Mouse (Mus musculus) stomach, embryonic 15.5 days (tissue): Measurements from ENCODE around the gene Sdf4. TPM values are rescaled to one million over a fixed set of nuclear protein-coding genes. Genes with fewer than 3 reads are reported as not detected.

Experiments
- ATAC-seq: fragments of 200-750 bp; cut with Nextera tagmentation; 2 replicates; pipeline ENCODE4 v1.8.0; 2017; ENCODE audit warnings: low read depth, moderate number of reproducible peaks, moderate TSS enrichment; ENCODE audit not compliant: insufficient read depth, low FRiP score
- H3K27ac ChIP-seq: fragments of 300-500 bp; sonication (generic); 2 replicates; pipeline ENCODE4 v1.5.1; 2015; ENCODE audit warnings: mild to moderate bottlenecking, inconsistent platforms
- H3K27me3 ChIP-seq: fragments of 300-500 bp; sonication (generic); replicated peaks from 2 replicates; pipeline ENCODE4 v1.6.1; 2015; ENCODE audit warnings: inconsistent platforms
- H3K36me3 ChIP-seq: fragments of 300-500 bp; sonication (generic); 2 replicates; pipeline ENCODE4 v1.6.1; 2015; ENCODE audit warnings: inconsistent platforms
- H3K4me1 ChIP-seq: fragments of 300-500 bp; sonication (generic); 2 replicates; pipeline ENCODE4 v1.6.1; 2015; ENCODE audit warnings: inconsistent platforms
- H3K4me2 ChIP-seq: fragments of 300-500 bp; sonication (generic); 2 replicates; pipeline ENCODE4 v1.6.1; 2015; ENCODE audit warnings: mild to moderate bottlenecking, inconsistent platforms
- H3K4me3 ChIP-seq: fragments of 300-500 bp; sonication (generic); replicated peaks from 2 replicates; pipeline ENCODE4 v1.5.1; 2015; ENCODE audit warnings: inconsistent platforms
- H3K9ac ChIP-seq: fragments of 300-500 bp; sonication (generic); 2 replicates; pipeline ENCODE4 v1.6.1; 2015; ENCODE audit warnings: inconsistent platforms
- H3K9me3 ChIP-seq: fragments of 300-500 bp; sonication (generic); 2 replicates; pipeline ENCODE4 v1.6.1; 2016; ENCODE audit warnings: inconsistent platforms
- WGBS: fragments of 180-500 bp; shearing (Covaris S2); methylation state at CpG from one replicate; pipeline ENCODE4 v1.1.7; 2015; 5-methylcytosine and 5-hydroxymethylcytosine counted together
- polyA plus RNA-seq: library from polyadenylated mRNA; unstranded; fragments of >200 nt; fragmentation: Nextera tagmentation; extraction: Ambion mirVana; gene quantifications from 2 replicates; pipeline ENCODE4 v1.2.1, GENCODE M21; 2015

The Sdf4 gene
- polyA plus RNA-seq, 1 experiment from 2014 or later, result 154 TPM

GRCm38 (mm10) chr4:156033476-156034119 lies 40.9 kb downstream of the Sdf4 start:
- Histone ChIP-seq H3K27ac (no peak overlapping the region), H3K27me3 (peaks cover 5% of the 10 kb centered on the region; the same call in 1 of the 2 replicates), H3K9me3 (no peaks in the 10 kb centered on the region), H3K4me2 (no peak overlapping the region), H3K4me1 (peaks cover 22% of the 10 kb centered on the region), H3K36me3 (no peaks in the 10 kb centered on the region), H3K9ac (no peak overlapping the region), H3K4me3 (no peak overlapping the region)
- WGBS, result 42% methylated on average over 6 of the region's 6 CpGs
- no peak for ATAC-seq

GRCm38 (mm10) chr4:156034301-156034700 lies 41.6 kb downstream of the Sdf4 start:
- H3K4me3 ChIP-seq, result no peak overlapping the region
- no peaks in the 10 kb centered on the region for H3K9me3 ChIP-seq
- ATAC-seq, result no peak
- H3K4me2 ChIP-seq, result no peak overlapping the region
- H3K27me3 ChIP-seq, result peaks cover 5% of the 10 kb centered on the region; the same call in 1 of the 2 replicates
- no peaks in the 10 kb centered on the region for H3K36me3 ChIP-seq
- no peak overlapping the region for H3K27ac ChIP-seq
- no peak overlapping the region for H3K9ac ChIP-seq
- peaks cover 22% of the 10 kb centered on the region for H3K4me1 ChIP-seq
- whole genome bisulfite sequencing, result 76% methylated on average over 4 of the region's 4 CpGs

GRCm38 (mm10) chr4:156034901-156035300 lies 42.2 kb downstream of the Sdf4 start:
- Histone ChIP-seq H3K27ac (no peak overlapping the region), H3K9ac (no peak overlapping the region), H3K4me1 (peaks cover 22% of the 10 kb centered on the region), H3K9me3 (no peaks in the 10 kb centered on the region), H3K4me2 (peak overlapping the region; percentile 26; the same call in 1 of the 2 replicates), H3K4me3 (no peak overlapping the region), H3K27me3 (peaks cover 5% of the 10 kb centered on the region; the same call in 1 of the 2 replicates), H3K36me3 (no peaks in the 10 kb centered on the region)
- no peak for ATAC-seq
- 19% methylated on average over 25 of the region's 25 CpGs for WGBS

GRCm38 (mm10) chr4:156044754-156045153 lies 52.1 kb downstream of the Sdf4 start:
- Histone ChIP-seq H3K36me3 (no peaks in the 10 kb centered on the region), H3K4me1 (no peaks in the 10 kb centered on the region), H3K27me3 (no peaks in the 10 kb centered on the region), H3K4me3 (no peak overlapping the region), H3K9me3 (no peaks in the 10 kb centered on the region), H3K9ac (no peak overlapping the region), H3K4me2 (no peak overlapping the region), H3K27ac (no peak overlapping the region)
- 57% methylated on average over 5 of the region's 5 CpGs for WGBS
- no peak for ATAC-seq

- Histone ChIP-seq H3K27me3 (no peaks in the 10 kb centered on the region), H3K4me2 (no peak overlapping the region), H3K9ac (no peak overlapping the region), H3K4me3 (no peak overlapping the region), H3K4me1 (0 out of 2 replicates have a peak, but pooled peaks cover under 1% of the 10 kb centered on the region), H3K9me3 (no peaks in the 10 kb centered on the region), H3K27ac (no peak overlapping the region), H3K36me3 (no peaks in the 10 kb centered on the region)
- no peak for ATAC-seq
- 60% methylated on average over 3 of the region's 3 CpGs for WGBS
Measured at GRCm38 (mm10) chr4:156049779-156050178, 57.1 kb downstream of the Sdf4 start.

GRCm38 (mm10) chr4:156050391-156050980 lies 57.8 kb downstream of the Sdf4 start:
- Histone ChIP-seq H3K4me2 (no peak overlapping the region), H3K4me1 (0 out of 2 replicates have a peak, but pooled peaks cover 7% of the 10 kb centered on the region), H3K36me3 (no peaks in the 10 kb centered on the region), H3K9ac (no peak overlapping the region), H3K4me3 (no peak overlapping the region), H3K27ac (no peak overlapping the region), H3K27me3 (no peaks in the 10 kb centered on the region), H3K9me3 (no peaks in the 10 kb centered on the region)
- WGBS, result 50% methylated on average over 6 of the region's 6 CpGs
- peak; percentile 29; the same call in 1 of the 2 replicates for ATAC-seq

GRCm38 (mm10) chr4:156053113-156053512 lies 60.4 kb downstream of the Sdf4 start:
- H3K36me3 ChIP-seq, result no peaks in the 10 kb centered on the region
- no peak overlapping the region for H3K27ac ChIP-seq
- WGBS, result 71% methylated on average over 4 of the region's 4 CpGs

GRCm38 (mm10) chr4:156054130-156054529 lies 61.5 kb downstream of the Sdf4 start:
- no peak overlapping the region for H3K4me3 ChIP-seq
- 0 out of 2 replicates have a peak, but pooled peaks cover 7% of the 10 kb centered on the region for H3K4me1 ChIP-seq
- no peaks in the 10 kb centered on the region for H3K27me3 ChIP-seq
- ATAC-seq, result no peak
- WGBS, result 61% methylated on average over 4 of the region's 4 CpGs
- H3K27ac ChIP-seq, result 0 out of 2 replicates have a peak overlapping the region, but pooled peaks have one; percentile 6
- no peaks in the 10 kb centered on the region for H3K36me3 ChIP-seq
- H3K4me2 ChIP-seq, result no peak overlapping the region
- no peaks in the 10 kb centered on the region for H3K9me3 ChIP-seq
- H3K9ac ChIP-seq, result no peak overlapping the region

More at GRCm38 (mm10) chr4:156053113-156053512, 60.4 kb downstream of the Sdf4 start:
- Histone ChIP-seq H3K4me3 (no peak overlapping the region), H3K4me2 (no peak overlapping the region), H3K27me3 (no peaks in the 10 kb centered on the region), H3K9ac (no peak overlapping the region), H3K4me1 (0 out of 2 replicates have a peak, but pooled peaks cover 7% of the 10 kb centered on the region), H3K9me3 (no peaks in the 10 kb centered on the region)
- ATAC-seq, result no peak

GRCm38 (mm10) chr4:156054606-156055005 lies 61.9 kb downstream of the Sdf4 start:
- Histone ChIP-seq H3K36me3 (no peaks in the 10 kb centered on the region), H3K27ac (no peak overlapping the region)
- ATAC-seq, result no peak

GRCm38 (mm10) chr4:156055173-156055572 lies 62.5 kb downstream of the Sdf4 start:
- no peak overlapping the region for H3K9ac ChIP-seq
- no peak overlapping the region for H3K27ac ChIP-seq
- no peak for ATAC-seq
- H3K36me3 ChIP-seq, result no peaks in the 10 kb centered on the region
- no peaks in the 10 kb centered on the region for H3K9me3 ChIP-seq
- peak overlapping the region; percentile 49 for H3K4me2 ChIP-seq
- 0 out of 2 replicates have a peak, but pooled peaks cover 7% of the 10 kb centered on the region for H3K4me1 ChIP-seq
- H3K27me3 ChIP-seq, result no peaks in the 10 kb centered on the region
- 76% methylated on average over 5 of the region's 5 CpGs for WGBS
- H3K4me3 ChIP-seq, result no peak overlapping the region

More at GRCm38 (mm10) chr4:156054606-156055005, 61.9 kb downstream of the Sdf4 start:
- Histone ChIP-seq H3K9me3 (no peaks in the 10 kb centered on the region), H3K4me2 (peak overlapping the region; percentile 49; the same call in 1 of the 2 replicates), H3K27me3 (no peaks in the 10 kb centered on the region), H3K4me3 (no peak overlapping the region), H3K4me1 (0 out of 2 replicates have a peak, but pooled peaks cover 7% of the 10 kb centered on the region), H3K9ac (no peak overlapping the region)
- WGBS, result 90% methylated on average over 6 of the region's 6 CpGs

- no peaks in the 10 kb centered on the region for H3K27me3 ChIP-seq
- no peaks in the 10 kb centered on the region for H3K36me3 ChIP-seq
- peak overlapping the region; percentile 96; the same call in 1 of the 2 replicates for H3K27ac ChIP-seq
- H3K4me3 ChIP-seq, result peak overlapping the region; percentile 42
- WGBS, result 46% methylated on average over 10 of the region's 10 CpGs
- H3K4me2 ChIP-seq, result peak overlapping the region; percentile 49
- ATAC-seq, result no peak
- 0 out of 2 replicates have a peak, but pooled peaks cover 7% of the 10 kb centered on the region for H3K4me1 ChIP-seq
- no peaks in the 10 kb centered on the region for H3K9me3 ChIP-seq
- H3K9ac ChIP-seq, result no peak overlapping the region
Measured at GRCm38 (mm10) chr4:156057702-156058101, 65.0 kb downstream of the Sdf4 start.

- Histone ChIP-seq H3K4me2 (peak overlapping the region; percentile 44), H3K9me3 (no peaks in the 10 kb centered on the region), H3K36me3 (no peaks in the 10 kb centered on the region), H3K4me3 (peak overlapping the region; percentile 42), H3K4me1 (peaks cover 10% of the 10 kb centered on the region; the same call in 1 of the 2 replicates), H3K27me3 (no peaks in the 10 kb centered on the region), H3K27ac (peak overlapping the region; percentile 96), H3K9ac (peak overlapping the region; percentile 33)
- 57% methylated on average over 9 of the region's 9 CpGs for WGBS
- ATAC-seq, result no peak
Measured at GRCm38 (mm10) chr4:156058826-156059225, 66.2 kb downstream of the Sdf4 start.
